Mouse (Mus musculus): ENCODE measurements around the gene Arid1a.

DNA sequence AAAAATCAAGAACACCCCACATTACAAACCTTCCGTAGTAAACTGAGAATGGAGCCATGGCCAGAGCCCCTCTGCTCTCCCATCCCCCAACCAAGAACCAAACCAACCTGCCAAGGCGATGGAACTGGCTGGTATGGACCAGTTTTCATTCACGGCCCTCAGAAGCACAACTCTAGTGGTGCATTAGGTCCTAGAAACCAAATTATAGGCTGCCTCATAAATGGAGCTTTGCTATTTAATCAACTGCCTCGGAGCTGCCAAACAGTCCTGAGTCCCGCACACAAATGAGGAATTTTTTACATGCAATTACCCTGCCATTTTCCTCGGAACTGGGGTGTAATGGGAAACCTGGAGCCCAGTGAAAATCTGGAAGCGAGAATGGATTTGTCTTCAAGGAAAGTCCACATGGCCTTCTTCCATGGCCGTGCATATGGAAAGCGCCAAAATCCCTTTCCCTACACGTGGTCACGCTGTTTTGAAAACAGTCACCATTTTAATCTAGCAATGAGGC, 653 bp downstream of the Arid1a start:
- TF ChIP-seq CTCF (IDR thresholded peaks at IDR 0.05; ENCODE audit: insufficient read depth, low read depth, low read length) = no peak
- TF ChIP-seq POLR2A (IDR thresholded peaks at IDR 0.05; ENCODE audit: insufficient read depth, low read depth, low read length) = no peak
